Mouse (Mus musculus) stomach, postnatal 0 days (tissue): Measurements from ENCODE around the gene Tmem253.

ENCODE experiments used
- CTCF ChIP-seq: IDR thresholded peaks from 2 replicates; pipeline ENCODE4 v1.5.1; 2016; ENCODE audit warnings: antibody characterized with exemption, low read depth, mild to moderate bottlenecking, moderate library complexity
- EP300 ChIP-seq: optimal IDR thresholded peaks from 2 replicates; pipeline ENCODE3; 2016; ENCODE audit warnings: antibody characterized with exemption

DNA sequence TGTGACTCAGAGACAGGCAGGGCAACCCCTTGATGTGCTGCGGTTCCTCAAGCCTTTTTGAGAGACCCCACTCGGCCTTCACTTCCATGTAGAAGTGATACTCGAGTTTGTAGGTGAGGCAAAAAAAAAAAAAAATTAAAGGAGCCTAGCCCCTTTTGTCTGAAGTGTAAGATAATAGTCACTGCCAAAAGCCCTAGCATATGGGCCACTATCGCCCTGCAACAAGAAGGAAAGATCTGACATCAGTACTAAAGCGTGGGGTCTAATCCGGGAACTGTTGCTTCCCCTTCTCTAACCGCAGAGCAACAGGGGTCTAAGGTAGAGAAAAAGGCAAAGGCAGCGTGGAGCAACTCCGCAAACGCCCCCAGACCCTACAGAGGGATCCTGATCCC is 31.6 kb upstream of the Tmem253 start:
- TF ChIP-seq CTCF (no peak), EP300 (no peak)
